Mouse (Mus musculus) common myeloid progenitor, adult 5-6 weeks (primary cell): ENCODE results near the gene Inpp5a. TPM values are rescaled to one million over a fixed set of nuclear protein-coding genes. Genes with fewer than 3 reads are reported as not detected.

ENCODE experiments used
- ATAC-seq: replicated peaks from 2 replicates; pipeline ENCODE4 v1.8.0; 2016; ENCODE audit warnings: low read depth, mild to moderate bottlenecking, moderate TSS enrichment, inconsistent platforms; ENCODE audit not compliant: poor library complexity, severe bottlenecking
- total RNA-seq: library from RNA; stranded (forward); fragments of 200-1000, 187-1606 nt; gene quantifications from 2 replicates; pipeline ENCODE4 v1.2.3, GENCODE M21; 2017

Gene Inpp5a
- total RNA-seq, result 3.3 and 6.3 TPM in 2 replicates

GRCm38 (mm10) chr7:139388670-139389212 is at the start of gene Inpp5a:
Gene Inpp5a, plus strand, starts transcription at chr7:139389109.
- ATAC-seq, result peak; percentile 91

- ATAC-seq, result no peak
Measured at GRCm38 (mm10) chr7:139339184-139339583, 49.7 kb upstream of the Inpp5a start.

- ATAC-seq, result no peak
Measured at GRCm38 (mm10) chr7:139341020-139341660, 47.8 kb upstream of the Inpp5a start.

- no peak for ATAC-seq
Measured at GRCm38 (mm10) chr7:139342809-139343208, 46.1 kb upstream of the Inpp5a start.

GRCm38 (mm10) chr7:139347051-139347450 is 41.9 kb upstream of the Inpp5a start:
- no peak for ATAC-seq

- peak; percentile 81 for ATAC-seq
Measured at GRCm38 (mm10) chr7:139350606-139351005, 38.3 kb upstream of the Inpp5a start.

- ATAC-seq, result peak; percentile 22; the same call in 1 of the 2 replicates
Measured at GRCm38 (mm10) chr7:139354370-139355139, 34.4 kb upstream of the Inpp5a start.

GRCm38 (mm10) chr7:139357043-139357442 is 31.9 kb upstream of the Inpp5a start:
- ATAC-seq, result no peak

GRCm38 (mm10) chr7:139359906-139360305 is 29.0 kb upstream of the Inpp5a start:
- ATAC-seq, result no peak

- no peak for ATAC-seq
Measured at GRCm38 (mm10) chr7:139360890-139361559, 27.9 kb upstream of the Inpp5a start.

- no peak for ATAC-seq
Measured at GRCm38 (mm10) chr7:139361799-139362198, 27.1 kb upstream of the Inpp5a start.

- no peak for ATAC-seq
Measured at GRCm38 (mm10) chr7:139362514-139362913, 26.4 kb upstream of the Inpp5a start.

- ATAC-seq, result no peak
Measured at GRCm38 (mm10) chr7:139363281-139364004, 25.5 kb upstream of the Inpp5a start.

- ATAC-seq, result peak; percentile 11
Measured at GRCm38 (mm10) chr7:139364005-139364557, 24.8 kb upstream of the Inpp5a start.

GRCm38 (mm10) chr7:139364936-139365830 is 23.7 kb upstream of the Inpp5a start:
- no peak for ATAC-seq

GRCm38 (mm10) chr7:139366131-139366530 is 22.8 kb upstream of the Inpp5a start:
- no peak for ATAC-seq

GRCm38 (mm10) chr7:139366549-139366948 is 22.4 kb upstream of the Inpp5a start:
- ATAC-seq, result peak; percentile 27; the same call in 1 of the 2 replicates

- ATAC-seq, result no peak
Measured at GRCm38 (mm10) chr7:139368218-139368617, 20.7 kb upstream of the Inpp5a start.
